Mouse (Mus musculus) CH12.LX (cell line): ENCODE data around the gene Eaf1. TPM values are rescaled to one million over a fixed set of nuclear protein-coding genes. Genes with fewer than 3 reads are reported as not detected.

Experiments
- DNase-seq: peaks from one replicate; pipeline ENCODE4 v3.0.0-alpha.2; 2013; ENCODE audit errors: extremely low read depth
- H3K27ac ChIP-seq: 2 replicates; pipeline ENCODE4 v1.5.1; 2012; ENCODE audit warnings: low read depth, mild to moderate bottlenecking, control low read depth, moderate library complexity; ENCODE audit not compliant: insufficient read depth
- H3K27me3 ChIP-seq: replicated peaks from 2 replicates; pipeline ENCODE3; 2012; ENCODE audit warnings: inconsistent platforms
- H3K36me3 ChIP-seq, 2 experiments: replicated peaks in 1 of 2; 2 replicates each; pipeline versions ENCODE3 to v1.6.1; 2012; ENCODE audit warnings: inconsistent platforms in 1 of 2, low read length in 1 of 2, mild to moderate bottlenecking in 1 of 2, mixed read lengths in 1 of 2, moderate library complexity in 1 of 2; ENCODE audit not compliant: control insufficient read depth in 1 of 2, insufficient read depth in 1 of 2
- H3K4me1 ChIP-seq, 2 experiments: 2 replicates each; pipeline ENCODE4 v1.6.1; 2012; ENCODE audit warnings: inconsistent platforms in 1 of 2, moderate library complexity in 1 of 2; ENCODE audit not compliant: insufficient read depth in 2 of 2, control insufficient read depth in 1 of 2
- H3K4me2 ChIP-seq: 2 replicates; pipeline ENCODE4 v1.6.1; 2012; ENCODE audit warnings: low read depth, mild to moderate bottlenecking, control low read depth; ENCODE audit not compliant: poor library complexity, insufficient read depth, severe bottlenecking
- H3K4me3 ChIP-seq, 3 experiments: fragments of 150-350 bp in 1 of 3; sonication (generic) in 1 of 3; replicated peaks in 1 of 3; 2 replicates each; pipeline versions ENCODE3 to v1.5.1; 2011 to 2012; ENCODE audit warnings: low read depth in 2 of 3, low read length in 2 of 3, mild to moderate bottlenecking in 2 of 3, moderate library complexity in 2 of 3, control low read depth in 1 of 3, improper control_type of control experiment in 1 of 3, inconsistent platforms in 1 of 3, mixed read lengths in 1 of 3; ENCODE audit not compliant: poor library complexity in 1 of 3
- H3K79me2 ChIP-seq: replicated peaks from 2 replicates; pipeline ENCODE4 v1.6.1; 2012; ENCODE audit warnings: mild to moderate bottlenecking, moderate library complexity; ENCODE audit not compliant: control insufficient read depth, poor library complexity, insufficient read depth, severe bottlenecking; ENCODE audit errors: extremely low read depth
- H3K9ac ChIP-seq: 2 replicates; pipeline ENCODE4 v1.6.1; 2012; ENCODE audit warnings: low read depth, mild to moderate bottlenecking, control low read depth, moderate library complexity; ENCODE audit not compliant: insufficient read depth
- H3K9me3 ChIP-seq: replicated peaks from 2 replicates; pipeline ENCODE3; 2012; ENCODE audit warnings: low read length, inconsistent platforms, mixed read lengths
- CTCF ChIP-seq, 2 experiments: IDR thresholded peaks in 1 of 2; conservative IDR thresholded peaks in 1 of 2; 2 replicates each; pipeline ENCODE4 v1.5.1; 2011 to 2012; ENCODE audit warnings: low read depth in 2 of 2, low read length in 2 of 2, improper control_type of control experiment in 1 of 2, inconsistent platforms in 1 of 2, mild to moderate bottlenecking in 1 of 2, moderate library complexity in 1 of 2
- EP300 ChIP-seq: IDR thresholded peaks from 2 replicates; pipeline ENCODE4 v1.6.1; 2011; ENCODE audit warnings: low read length, improper control_type of control experiment
- HCFC1 ChIP-seq: IDR thresholded peaks from 2 replicates; pipeline ENCODE4 v1.6.1; 2012; ENCODE audit warnings: low read depth, mild to moderate bottlenecking, inconsistent platforms, low read length, improper control_type of control experiment
- IRF4 ChIP-seq: IDR thresholded peaks from 2 replicates; pipeline ENCODE4 v1.6.1; 2014; ENCODE audit warnings: low read depth, mild to moderate bottlenecking, inconsistent platforms, low read length, improper control_type of control experiment
- JUN ChIP-seq: IDR thresholded peaks from 2 replicates; pipeline ENCODE4 v1.6.1; 2011; ENCODE audit warnings: low read depth, mild to moderate bottlenecking, low read length, improper control_type of control experiment, moderate library complexity; ENCODE audit not compliant: insufficient read depth
- JUND ChIP-seq: conservative IDR thresholded peaks from 2 replicates; pipeline ENCODE4 v1.6.1; 2011; ENCODE audit warnings: low read depth, low read length, improper control_type of control experiment
- KAT2A ChIP-seq: IDR thresholded peaks from 2 replicates; pipeline ENCODE4 v1.6.1; 2012; ENCODE audit warnings: low read length, improper control_type of control experiment, inconsistent platforms; ENCODE audit not compliant: insufficient replicate concordance
- MAFK ChIP-seq: IDR thresholded peaks from 2 replicates; pipeline ENCODE4 v1.6.1; 2011; ENCODE audit warnings: low read length, improper control_type of control experiment; ENCODE audit not compliant: insufficient replicate concordance
- MAZ ChIP-seq: IDR thresholded peaks from 2 replicates; pipeline ENCODE4 v1.6.1; 2012; ENCODE audit warnings: low read depth, mild to moderate bottlenecking, inconsistent platforms, low read length, improper control_type of control experiment, moderate library complexity
- MEF2A ChIP-seq: IDR thresholded peaks from 2 replicates; pipeline ENCODE4 v1.6.1; 2014; ENCODE audit warnings: low read depth, mild to moderate bottlenecking, inconsistent platforms, low read length, improper control_type of control experiment, borderline replicate concordance
- MXI1 ChIP-seq: IDR thresholded peaks from 2 replicates; pipeline ENCODE4 v1.6.1; 2011; ENCODE audit warnings: mild to moderate bottlenecking, low read depth, low read length, improper control_type of control experiment
- MYC ChIP-seq: IDR thresholded peaks from 2 replicates; pipeline ENCODE4 v1.6.1; 2011; ENCODE audit warnings: low read depth, mild to moderate bottlenecking, improper control_type of control experiment, low read length
- NELFE ChIP-seq: IDR thresholded peaks from 2 replicates; pipeline ENCODE4 v1.6.1; 2011; ENCODE audit warnings: low read depth, low read length, improper control_type of control experiment
- RAD21 ChIP-seq: IDR thresholded peaks from 2 replicates; pipeline ENCODE4 v1.6.1; 2011; ENCODE audit warnings: low read depth, mild to moderate bottlenecking, low read length, improper control_type of control experiment, moderate library complexity
- RCOR1 ChIP-seq: conservative IDR thresholded peaks from 2 replicates; pipeline ENCODE4 v1.6.1; 2012; ENCODE audit warnings: low read depth, mild to moderate bottlenecking, inconsistent platforms, low read length, improper control_type of control experiment
- SIN3A ChIP-seq: IDR thresholded peaks from 2 replicates; pipeline ENCODE4 v1.6.1; 2012; ENCODE audit warnings: low read length, improper control_type of control experiment, inconsistent platforms
- SMC3 ChIP-seq: IDR thresholded peaks from 2 replicates; pipeline ENCODE4 v1.6.1; 2011; ENCODE audit warnings: low read depth, low read length, improper control_type of control experiment
- UBTF ChIP-seq: IDR thresholded peaks from 2 replicates; pipeline ENCODE4 v1.6.1; 2012; ENCODE audit warnings: low read depth, mild to moderate bottlenecking, inconsistent platforms, low read length, improper control_type of control experiment, moderate library complexity
- ZC3H11A ChIP-seq: IDR thresholded peaks from 2 replicates; pipeline ENCODE4 v1.6.1; 2012; ENCODE audit warnings: low read depth, mild to moderate bottlenecking, inconsistent platforms, low read length, improper control_type of control experiment
- ZKSCAN1 ChIP-seq: IDR thresholded peaks from 2 replicates; pipeline ENCODE4 v1.6.1; 2012; ENCODE audit warnings: low read depth, inconsistent platforms, low read length, improper control_type of control experiment, borderline replicate concordance
- ZMIZ1 ChIP-seq: IDR thresholded peaks from 2 replicates; pipeline ENCODE4 v1.6.1; 2012; ENCODE audit warnings: low read depth, mild to moderate bottlenecking, inconsistent platforms, low read length, improper control_type of control experiment
- ZNF384 ChIP-seq: IDR thresholded peaks from 2 replicates; pipeline ENCODE4 v1.6.1; 2012; ENCODE audit warnings: low read depth, low read length, improper control_type of control experiment, inconsistent platforms
- dilution Hi-C: fragments of 300-500 bp; cut with MboI; formaldehyde crosslinking; loops from 2 replicates; pipeline ENCODE4 v1.14.3; 2020; ENCODE audit warnings: low sequenced_read_pairs; ENCODE audit not compliant: extremely low pct_unique_long_range_greater_than_20kb, extremely low pct_ligation_motif_present
- in situ Hi-C: fragments of 300-500 bp; cut with MboI; formaldehyde crosslinking; loops from 3 replicates; pipeline ENCODE4 v1.14.3; 2019; ENCODE audit warnings: low sequenced_read_pairs, low pct_ligation_motif_present, low pct_unique_long_range_greater_than_20kb, mixed read lengths
- polyA plus RNA-seq: library from polyadenylated mRNA; unstranded; fragments of >175 nt; gene quantifications from 2 replicates; pipeline ENCODE4 v1.2.1, GENCODE M21; 2012; ENCODE audit warnings: low read depth; ENCODE audit not compliant: insufficient read length
- total RNA-seq, 2 experiments: library from RNA; depleted of rRNA; stranded (reverse); fragments of 300-350 nt in 1 of 2; fragments of >200 nt in 1 of 2; gene quantifications; 2 replicates each; pipeline ENCODE4 v1.2.3; 2012 to 2014

Eaf1 gene
- total and polyA plus RNA-seq, 3 experiments: 25.2 to 39.9 (median 29.4) TPM

DNA sequence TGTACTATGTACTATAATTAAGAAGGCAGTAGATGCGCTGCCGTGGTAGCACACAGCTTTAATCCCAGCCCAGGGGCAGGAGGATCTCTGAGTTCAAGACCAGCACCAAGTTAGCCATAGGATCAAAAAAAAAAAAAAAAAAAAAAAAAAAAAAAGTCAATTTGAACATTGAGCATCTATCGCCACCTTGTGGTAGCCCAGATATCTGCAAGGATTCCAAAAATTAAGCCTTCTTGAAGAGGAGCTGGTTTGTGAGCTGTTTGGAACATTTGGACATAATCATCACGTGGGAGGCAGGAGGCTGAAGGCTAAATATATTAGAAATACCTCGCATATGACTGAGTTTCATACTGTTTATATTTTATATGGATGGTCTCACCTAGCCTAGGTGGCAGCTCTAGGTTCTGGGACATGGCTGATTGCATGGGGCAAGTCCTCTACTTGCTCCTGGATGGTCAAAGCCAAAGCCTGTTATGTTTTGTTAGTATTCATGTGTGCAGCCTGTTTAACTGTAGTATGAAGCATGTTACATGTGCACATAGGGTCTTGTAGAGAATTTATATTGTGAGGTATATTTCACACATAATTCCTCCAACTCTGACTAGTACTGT lies 21.6 kb upstream of the Eaf1 start:
- H3K79me2 ChIP-seq: no peaks in the 10 kb centered on the region
- in situ Hi-C loops (no loop called here), dilution Hi-C loops (loop anchor here (25.0 kb wide), 1 partner anchor 110 kb away; no protein-coding TSS in a partner anchor)
- H3K36me3 ChIP-seq: peaks cover 0 to 22% of the 10 kb centered on the region in 2 experiments
- peak; percentile 92 for TF ChIP-seq ZC3H11A
- TF ChIP-seq MEF2A: no peak
- TF ChIP-seq SIN3A: no peak
- 0 out of 2 replicates have a peak, but pooled peaks have one; percentile 41 for TF ChIP-seq MYC
- TF ChIP-seq ZMIZ1: no peak
- TF ChIP-seq RAD21: peak; percentile 93
- peak; percentile 32; the same call in 1 of the 2 replicates for TF ChIP-seq HCFC1
- 0 out of 2 replicates have a peak, but pooled peaks have one; percentile 37 for TF ChIP-seq MAFK
- TF ChIP-seq ZKSCAN1: peak; percentile 25; the same call in 1 of the 2 replicates
- no peak for TF ChIP-seq EP300
- TF ChIP-seq JUND: peak; percentile 64; the same call in 1 of the 2 replicates
- peak; percentile 92 for TF ChIP-seq SMC3
- TF ChIP-seq ZNF384: peak; percentile 100
- TF ChIP-seq MAZ: 0 out of 2 replicates have a peak, but pooled peaks have one; percentile 56
- TF ChIP-seq NELFE: no peak
- peak; percentile 82; the same call in 1 of the 2 replicates for TF ChIP-seq UBTF
- no peak for TF ChIP-seq JUN
- peak; percentile 57 to 94 for TF ChIP-seq CTCF (conservative IDR thresholded peaks at IDR 0.05 in 1 of 2, IDR thresholded peaks at IDR 0.05 in 1 of 2; ENCODE audit: low read depth in 2 of 2, low read length in 2 of 2)
- 0 out of 2 replicates have a peak, but pooled peaks have one; percentile 33 for TF ChIP-seq IRF4
- H3K4me1 ChIP-seq: no peaks in the 10 kb centered on the region
- DNase-seq: peak; percentile 72
- no peak overlapping the region for H3K4me3 ChIP-seq
- H3K27me3 ChIP-seq: no peaks in the 10 kb centered on the region
- H3K9ac ChIP-seq: no peak overlapping the region
- H3K4me2 ChIP-seq: no peak overlapping the region
- H3K27ac ChIP-seq: no peak overlapping the region
- H3K9me3 ChIP-seq: peaks cover 3% of the 10 kb centered on the region

- Histone ChIP-seq H3K4me1 (no peaks in the 10 kb centered on the region), H3K9ac (no peak overlapping the region), H3K36me3 (peaks cover 4 to 29% of the 10 kb centered on the region in 2 experiments), H3K79me2 (no peaks in the 10 kb centered on the region), H3K4me2 (no peak overlapping the region), H3K27ac (no peak overlapping the region), H3K4me3 (no peak overlapping the region), H3K27me3 (no peaks in the 10 kb centered on the region), H3K9me3 (peaks cover 3% of the 10 kb centered on the region)
- in situ Hi-C loops (no loop called here), dilution Hi-C loops (loop anchor here (25.0 kb wide), 1 partner anchor 111 kb away; no protein-coding TSS in a partner anchor)
- no peak for DNase-seq
- TF ChIP-seq RCOR1: no peak
- peak; percentile 23 for TF ChIP-seq RAD21
- TF ChIP-seq SMC3: no peak
- no peak for TF ChIP-seq MXI1
- TF ChIP-seq CTCF (conservative IDR thresholded peaks at IDR 0.05 in 1 of 2, IDR thresholded peaks at IDR 0.05 in 1 of 2; ENCODE audit: low read depth in 2 of 2, low read length in 2 of 2): peak; percentile 13 to 49; a peak in 2 of 4 replicates
- no peak for TF ChIP-seq SIN3A
- TF ChIP-seq KAT2A: no peak
Observed at GRCm38 (mm10) chr14:31473297-31473696, 20.9 kb upstream of the Eaf1 start.
